Mouse (Mus musculus) liver, embryonic 14.5 days (tissue): ENCODE measurements around the gene Atp6v0e.

Experiments used
- CTCF ChIP-seq: IDR thresholded peaks from 2 replicates; pipeline ENCODE4 v1.5.1; 2016; ENCODE audit warnings: antibody characterized with exemption, low read depth, control low read depth
- EP300 ChIP-seq: IDR thresholded peaks from 2 replicates; pipeline ENCODE4 v1.6.1; 2016; ENCODE audit warnings: antibody characterized with exemption, low read depth

DNA sequence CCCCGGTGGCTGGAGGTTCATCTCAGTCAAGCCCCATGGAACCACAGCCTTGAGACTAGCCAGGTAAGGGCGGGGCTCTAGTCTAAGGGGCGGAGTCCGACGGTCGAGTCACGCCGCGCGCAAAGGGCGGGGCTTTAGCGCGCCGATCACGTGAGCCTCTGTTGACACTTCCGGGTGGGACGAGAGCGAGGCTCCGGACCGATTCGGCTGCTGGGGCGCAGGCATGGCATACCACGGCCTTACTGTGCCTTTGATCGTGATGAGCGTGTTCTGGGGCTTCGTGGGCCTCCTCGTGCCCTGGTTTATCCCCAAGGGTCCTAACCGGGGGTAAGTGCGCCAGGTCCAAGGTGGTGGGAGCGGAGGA is 13.2 kb downstream of the Atp6v0e start:
- TF ChIP-seq CTCF (no peak), EP300 (no peak)
